ENCODE assay signal across 9 mouse cellular contexts in the genomic region with DNA sequence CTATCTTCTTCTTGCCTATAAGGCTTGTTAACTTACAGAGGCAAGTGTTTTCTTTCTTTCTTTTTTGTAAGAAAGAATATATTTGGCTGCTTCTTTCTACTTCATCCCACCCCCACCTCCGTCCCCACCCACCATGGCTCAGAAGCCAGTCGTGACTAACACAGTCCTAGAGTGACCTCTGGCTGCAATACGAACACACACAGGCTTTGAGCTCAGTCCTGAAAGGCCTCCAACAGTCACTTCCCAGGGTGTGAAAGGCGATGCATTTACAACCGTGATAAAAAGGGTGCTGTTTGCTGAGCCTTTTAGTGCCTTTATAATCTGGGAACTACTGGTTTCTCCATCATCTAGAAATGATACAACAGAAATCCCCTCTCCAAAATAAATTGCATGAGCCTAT. TPM values are rescaled to one million over a fixed set of nuclear protein-coding genes. Genes with fewer than 3 reads are reported as not detected.
A peak's percentile ranks its signal among the peaks of the same experiment; 100 is the strongest.
DNase-seq lines count a peak whose midpoint lies in the region; ATAC-seq and TF ChIP-seq lines count a peak whose summit lies in the region.
"Had no signal": no experiment of that assay in that cellular context is flagged by ENCODE, and none has a peak within 500 bp of the region (broad histone marks: within the 10 kb centered on the region; RNA-seq: fewer than 3 reads in every experiment).

No protein-coding gene starts in this region.

- H3K9me3 ChIP-seq in megakaryocyte, embryonic 14.5 days = no peaks in the 10 kb centered on the region
- no peaks in the 10 kb centered on the region for H3K9me3 ChIP-seq in intestine, embryonic 15.5 days
- H3K9me3 ChIP-seq: embryonic facial prominence, embryonic 13.5 days had no signal

- no peak overlapping the region for H3K9ac ChIP-seq in intestine, embryonic 15.5 days
- H3K9ac ChIP-seq: embryonic facial prominence, embryonic 13.5 days had no signal

- no peak for ATAC-seq in megakaryocyte, adult 5-6 weeks (ENCODE audit: poor library complexity, severe bottlenecking)
- peak; percentile 89 for ATAC-seq in intestine, embryonic 15.5 days

- peaks cover 4% of the 10 kb centered on the region; the same call in 1 of the 2 replicates for H3K4me1 ChIP-seq in megakaryocyte, embryonic 14.5 days
- no peaks in the 10 kb centered on the region for H3K4me1 ChIP-seq in intestine, embryonic 15.5 days (replicated peaks)
- H3K4me1 ChIP-seq: embryonic facial prominence, embryonic 13.5 days had no signal

- WGBS in intestine, embryonic 15.5 days = 15% methylated on average over 5 of the region's 5 CpGs

- peak overlapping the region; percentile 90 for H3K4me3 ChIP-seq in megakaryocyte, embryonic 14.5 days (replicated peaks)
- H3K4me3 ChIP-seq in gastrocnemius, adult 2 months = peak overlapping the region; percentile 74
- H3K4me3 ChIP-seq in intestine, embryonic 15.5 days (replicated peaks) = no peak overlapping the region
- H3K4me3 ChIP-seq: embryonic facial prominence, embryonic 13.5 days had no signal

- no peaks in the 10 kb centered on the region for H3K36me3 ChIP-seq in megakaryocyte, embryonic 14.5 days (replicated peaks; ENCODE audit: low read length)
- no peaks in the 10 kb centered on the region for H3K36me3 ChIP-seq in intestine, embryonic 15.5 days

- H3K4me2 ChIP-seq in intestine, embryonic 15.5 days (replicated peaks) = no peak overlapping the region

- peak overlapping the region; percentile 77 for H3K27ac ChIP-seq in gastrocnemius, adult 2 months
- H3K27ac ChIP-seq in intestine, embryonic 15.5 days = no peak overlapping the region
- H3K27ac ChIP-seq: embryonic facial prominence, embryonic 13.5 days had no signal

- intact Hi-C loops in gastrocnemius, adult 2 months (cut with DNase I) = loop anchor here (2.0 to 10.0 kb wide), 6 partner anchors 77 to 1760 kb away; a partner anchor contains a TSS

- peaks cover 2% of the 10 kb centered on the region for H3K27me3 ChIP-seq in megakaryocyte, embryonic 14.5 days (replicated peaks)
- no peaks in the 10 kb centered on the region for H3K27me3 ChIP-seq in intestine, embryonic 15.5 days (replicated peaks)
- H3K27me3 ChIP-seq: embryonic facial prominence, embryonic 13.5 days had no signal

- TF ChIP-seq CTCF in gastrocnemius, adult 2 months (IDR thresholded peaks at IDR 0.05) = peak; percentile 64

- DNase-seq in cerebellum, adult 8-10 months = peak; percentile 37
- peak; percentile 63 for DNase-seq in gastrocnemius, adult 2 months
- DNase-seq in lung, postnatal 14 days = peak; percentile 37
- peak; percentile 43 for DNase-seq in testis, postnatal 10 days (ENCODE audit: low spot score)
- DNase-seq in spleen, postnatal 14 days (ENCODE audit: low spot score in 2 of 2) = no peak

RNA-seq across cellular contexts. Expression of a gene that starts 49.4 kb away (rescaled TPM):
- polyA plus RNA-seq in megakaryocyte, embryonic 14.5 days (2012; ENCODE audit: insufficient read depth, low replicate concordance) = not detected in 2 replicates
- not detected in 2 replicates for total RNA-seq in megakaryocyte, adult 5-6 weeks (2015)
- not detected in 2 replicates for total RNA-seq in megakaryocyte, adult 5-6 weeks (2017)
- not detected for total RNA-seq in gastrocnemius, adult 2 months (2021)
- polyA plus RNA-seq in intestine, embryonic 15.5 days (2015; fragmentation: Nextera tagmentation; extraction: Ambion mirVana) = 0.21 TPM in 1 of 2 replicates, not detected in the other

Comparison
In these comparisons a context has a peak if more than half of its experiments do, and no peak if none do; other contexts are left out.
1. DNase-seq: peak in cerebellum, adult 8-10 months (single experiment), gastrocnemius, adult 2 months (single experiment), lung, postnatal 14 days (single experiment) and testis, postnatal 10 days (single experiment); none in spleen, postnatal 14 days (0 of 2).